Mouse (Mus musculus) lung, postnatal 0 days (tissue): ENCODE results near the gene Fasn. TPM values are rescaled to one million over a fixed set of nuclear protein-coding genes. Genes with fewer than 3 reads are reported as not detected.
"Not testable (repeated sequence)": the region's sequence is repeated elsewhere in the genome, so short reads cannot be mapped to it uniquely, and the experiment has no call there.

ENCODE experiments used
- ATAC-seq: fragments of 200-750 bp; cut with Nextera tagmentation; 2 replicates; pipeline ENCODE4 v1.8.0; 2017; ENCODE audit warnings: moderate library complexity
- DNase-seq: peaks from one replicate; pipeline ENCODE4 v3.0.0-alpha.2; 2016; ENCODE audit warnings: low spot score
- H3K27ac ChIP-seq: fragments of 300-500 bp; sonication (generic); 2 replicates; pipeline ENCODE4 v1.5.1; 2014; ENCODE audit warnings: antibody characterized with exemption, mild to moderate bottlenecking, low read length, mixed read lengths
- H3K27me3 ChIP-seq: fragments of 300-500 bp; sonication (generic); replicated peaks from 2 replicates; pipeline ENCODE4 v1.6.1; 2014; ENCODE audit warnings: low read length, mixed read lengths; ENCODE audit not compliant: insufficient read depth
- H3K36me3 ChIP-seq: fragments of 300-500 bp; sonication (generic); 2 replicates; pipeline ENCODE4 v1.6.1; 2014; ENCODE audit warnings: low read length, mixed read lengths; ENCODE audit not compliant: insufficient read depth
- H3K4me1 ChIP-seq: fragments of 300-500 bp; sonication (generic); 2 replicates; pipeline ENCODE4 v1.6.1; 2014; ENCODE audit warnings: antibody characterized with exemption, low read depth, low read length, mixed read lengths; ENCODE audit not compliant: insufficient read depth
- H3K4me2 ChIP-seq: fragments of 300-500 bp; sonication (generic); replicated peaks from 2 replicates; pipeline ENCODE4 v1.6.1; 2014; ENCODE audit warnings: low read depth, mild to moderate bottlenecking, low read length, moderate library complexity, mixed read lengths
- H3K4me3 ChIP-seq: fragments of 300-500 bp; sonication (generic); 2 replicates; pipeline ENCODE4 v1.5.1; 2014; ENCODE audit warnings: low read depth, low read length
- H3K9ac ChIP-seq: fragments of 300-500 bp; sonication (generic); replicated peaks from 2 replicates; pipeline ENCODE4 v1.6.1; 2014; ENCODE audit warnings: low read depth, mild to moderate bottlenecking
- H3K9me3 ChIP-seq: fragments of 300-500 bp; sonication (generic); 2 replicates; pipeline ENCODE4 v1.6.1; 2016; ENCODE audit warnings: low read length, mixed read lengths
- CTCF ChIP-seq: IDR thresholded peaks from 2 replicates; pipeline ENCODE4 v1.5.1; 2016; ENCODE audit warnings: antibody characterized with exemption, mild to moderate bottlenecking
- EP300 ChIP-seq: IDR thresholded peaks from 2 replicates; pipeline ENCODE4 v1.6.1; 2016; ENCODE audit warnings: antibody characterized with exemption, mild to moderate bottlenecking, control low read depth
- WGBS: fragments of 180-500 bp; shearing (Covaris S2); extraction: QIAGEN DNeasy Blood & Tissue Kit; methylation state at CpG from one replicate; pipeline ENCODE4 v1.1.7; 2014; 5-methylcytosine and 5-hydroxymethylcytosine counted together
- polyA plus RNA-seq: library from polyadenylated mRNA; unstranded; fragments of >200 nt; fragmentation: Nextera tagmentation; extraction: Ambion mirVana; gene quantifications from 2 replicates; pipeline ENCODE4 v1.2.1, GENCODE M21; 2015

Fasn gene
- polyA plus RNA-seq, result 54.7 and 63.8 TPM in 2 replicates

- H3K4me3 ChIP-seq, result peak within 1 kb of the TSS; percentile 74
- WGBS, result 0% methylated on average over 79 of the region's 109 CpGs
- no peaks in the 10 kb centered on the region for H3K9me3 ChIP-seq
- H3K9ac ChIP-seq, result peak within 1 kb of the TSS; percentile 70
- peak; percentile 89 for ATAC-seq
- H3K27ac ChIP-seq, result peak within 1 kb of the TSS; percentile 87
- peaks cover 13% of the 10 kb centered on the region for H3K36me3 ChIP-seq
- peak; percentile 71 for TF ChIP-seq CTCF
- TF ChIP-seq EP300, result no peak
- peaks cover 17% of the 10 kb centered on the region for H3K4me1 ChIP-seq
- DNase-seq, result peak; percentile 97
- H3K4me2 ChIP-seq, result peak within 1 kb of the TSS; percentile 89
- H3K27me3 ChIP-seq, result no peaks in the 10 kb centered on the region
Observed at GRCm38 (mm10) chr11:120823956-120824786, at the start of gene Fasn. Fasn (minus strand) TSS chr11:120824547.

DNA sequence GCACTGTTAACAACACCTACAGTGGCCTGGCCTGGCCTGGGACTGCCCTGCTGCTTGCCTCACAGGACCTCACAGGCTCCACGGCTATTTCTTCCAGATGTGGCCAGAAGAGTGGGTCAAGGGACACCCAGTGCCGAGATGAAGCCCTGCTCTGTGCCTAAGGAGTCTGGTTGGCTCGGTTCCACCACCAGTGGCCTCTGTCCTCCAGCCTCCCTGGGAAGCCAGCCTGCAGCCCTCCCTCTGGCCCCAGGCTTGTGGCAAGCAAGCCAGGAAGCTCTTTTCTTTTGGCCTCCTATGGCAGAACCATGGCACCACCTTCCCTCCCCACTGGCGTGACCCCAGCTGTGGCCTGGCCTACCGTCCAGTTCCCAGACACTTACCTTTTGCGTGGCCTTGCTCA lies 48.9 kb upstream of the Fasn start:
- 81% methylated on average over 6 of the region's 6 CpGs for WGBS
- Histone ChIP-seq H3K36me3 (no peaks in the 10 kb centered on the region), H3K4me2 (no peak overlapping the region), H3K27me3 (no peaks in the 10 kb centered on the region), H3K9me3 (no peaks in the 10 kb centered on the region), H3K9ac (no peak overlapping the region), H3K4me1 (no peaks in the 10 kb centered on the region), H3K27ac (no peak overlapping the region; the same call in 1 of the 2 replicates), H3K4me3 (no peak overlapping the region)
- TF ChIP-seq EP300 (no peak), CTCF (no peak)
- DNase-seq, result no peak
- ATAC-seq, result no peak

DNA sequence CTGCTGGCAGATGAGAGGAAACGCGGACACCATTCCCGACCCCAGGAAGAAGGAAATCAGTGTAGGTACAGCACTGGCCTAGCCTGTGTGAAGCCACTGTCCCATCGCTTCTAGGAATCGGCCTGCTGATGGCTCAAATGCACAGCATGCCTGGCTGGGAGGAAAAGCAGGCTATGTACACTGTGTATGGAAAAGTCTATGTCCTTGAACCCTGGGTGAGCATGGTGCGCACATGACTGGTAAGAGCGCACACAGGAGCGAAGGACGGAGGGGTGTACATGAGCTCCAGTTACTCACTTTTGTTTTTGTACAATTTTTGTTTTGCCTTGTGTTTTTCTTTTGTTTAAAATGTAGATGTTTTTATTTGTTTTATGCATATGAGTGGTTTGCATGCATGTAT lies 47.2 kb upstream of the Fasn start:
- DNase-seq, result no peak
- no peak overlapping the region for H3K27ac ChIP-seq
- WGBS, result 93% methylated on average over 9 of the region's 9 CpGs
- no peaks in the 10 kb centered on the region for H3K4me1 ChIP-seq
- H3K27me3 ChIP-seq, result no peaks in the 10 kb centered on the region
- TF ChIP-seq CTCF (no peak), EP300 (no peak)
- no peaks in the 10 kb centered on the region for H3K9me3 ChIP-seq
- H3K4me2 ChIP-seq, result no peak overlapping the region
- H3K36me3 ChIP-seq, result no peaks in the 10 kb centered on the region
- H3K9ac ChIP-seq, result no peak overlapping the region
- ATAC-seq, result no peak
- H3K4me3 ChIP-seq, result no peak overlapping the region

DNA sequence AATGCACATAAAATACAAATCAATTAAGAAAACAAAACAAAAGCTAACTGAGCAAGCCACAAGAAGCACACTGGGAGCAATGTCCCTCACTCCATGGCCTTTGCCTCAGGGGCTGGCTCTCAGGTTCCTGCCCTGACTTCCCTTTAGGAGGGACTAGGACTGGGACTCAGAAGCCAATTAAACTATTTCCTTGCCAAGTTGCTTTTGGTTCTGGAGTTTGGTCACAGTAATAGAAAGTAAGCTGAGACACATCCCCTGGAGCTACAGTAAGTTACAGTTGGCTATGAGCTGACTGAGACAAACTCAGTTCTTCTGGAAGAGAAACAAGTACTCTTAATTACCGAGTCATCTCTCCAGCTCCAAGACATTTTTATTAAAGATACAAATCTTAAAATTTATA lies 41.5 kb upstream of the Fasn start:
- no peak for TF ChIP-seq CTCF
- TF ChIP-seq EP300, result no peak
- no peak overlapping the region for H3K4me2 ChIP-seq
- no peaks in the 10 kb centered on the region for H3K4me1 ChIP-seq
- 92% methylated on average over 1 of the region's 1 CpGs for WGBS
- no peaks in the 10 kb centered on the region for H3K36me3 ChIP-seq
- H3K27ac ChIP-seq, result no peak overlapping the region
- no peaks in the 10 kb centered on the region for H3K9me3 ChIP-seq
- DNase-seq (no peak), ATAC-seq (no peak)
- no peaks in the 10 kb centered on the region for H3K27me3 ChIP-seq
- H3K9ac ChIP-seq, result no peak overlapping the region
- no peak overlapping the region for H3K4me3 ChIP-seq

- H3K27me3 ChIP-seq, result no peaks in the 10 kb centered on the region
- no peak for DNase-seq
- no peak overlapping the region for H3K4me3 ChIP-seq
- H3K4me2 ChIP-seq, result no peak overlapping the region
- H3K27ac ChIP-seq, result no peak overlapping the region
- no peaks in the 10 kb centered on the region for H3K9me3 ChIP-seq
- H3K9ac ChIP-seq, result no peak overlapping the region
- 70% methylated on average over 10 of the region's 10 CpGs for WGBS
- H3K36me3 ChIP-seq, result 0 out of 2 replicates have a peak, but pooled peaks cover 8% of the 10 kb centered on the region
- TF ChIP-seq EP300 (no peak), CTCF (no peak)
- no peak for ATAC-seq
- H3K4me1 ChIP-seq, result no peaks in the 10 kb centered on the region
Observed at GRCm38 (mm10) chr11:120862819-120863218, 38.5 kb upstream of the Fasn start.

- H3K27ac ChIP-seq, ATAC-seq: not testable (repeated sequence)
Observed at GRCm38 (mm10) chr11:120855938-120856337, 31.6 kb upstream of the Fasn start.

More at GRCm38 (mm10) chr11:120855938-120856337, 31.6 kb upstream of the Fasn start:
- not testable (repeated sequence) for H3K9me3 ChIP-seq, H3K27me3 ChIP-seq, H3K36me3 ChIP-seq, H3K4me3 ChIP-seq, H3K9ac ChIP-seq, H3K4me1 ChIP-seq, DNase-seq, H3K4me2 ChIP-seq
- 85% methylated on average over 3 of the region's 3 CpGs for WGBS
